Mouse (Mus musculus) midbrain, embryonic 11.5 days (tissue): ENCODE measurements around the gene Lgals1. TPM values are rescaled to one million over a fixed set of nuclear protein-coding genes. Genes with fewer than 3 reads are reported as not detected.

ENCODE experiments used
- ATAC-seq: fragments of 200-750 bp; cut with Nextera tagmentation; 2 replicates; pipeline ENCODE4 v1.8.0; 2017; ENCODE audit warnings: moderate TSS enrichment, moderate library complexity; ENCODE audit not compliant: low FRiP score
- DNase-seq: peaks from one replicate; pipeline ENCODE4 v3.0.0; 2015; ENCODE audit warnings: low spot score; ENCODE audit errors: missing footprints
- H3K27ac ChIP-seq: fragments of 300-500 bp; sonication (generic); 2 replicates; pipeline ENCODE4 v1.5.1; 2014; ENCODE audit warnings: low read depth, low read length
- H3K27me3 ChIP-seq: fragments of 300-500 bp; sonication (generic); 2 replicates; pipeline ENCODE4 v1.6.1; 2014; ENCODE audit warnings: mild to moderate bottlenecking, low read length, moderate library complexity, mixed read lengths; ENCODE audit not compliant: control insufficient read depth, insufficient read depth
- H3K36me3 ChIP-seq: fragments of 300-500 bp; sonication (generic); 2 replicates; pipeline ENCODE4 v1.6.1; 2014; ENCODE audit warnings: mild to moderate bottlenecking, low read length, moderate library complexity, mixed read lengths; ENCODE audit not compliant: control insufficient read depth, insufficient read depth
- H3K4me1 ChIP-seq: fragments of 300-500 bp; sonication (generic); 2 replicates; pipeline ENCODE4 v1.6.1; 2014; ENCODE audit warnings: low read length; ENCODE audit not compliant: control insufficient read depth, insufficient read depth
- H3K4me2 ChIP-seq: fragments of 300-500 bp; sonication (generic); 2 replicates; pipeline ENCODE4 v1.6.1; 2014; ENCODE audit warnings: mild to moderate bottlenecking, moderate library complexity
- H3K4me3 ChIP-seq: fragments of 300-500 bp; sonication (generic); 2 replicates; pipeline ENCODE4 v1.5.1; 2014; ENCODE audit warnings: low read depth, low read length
- H3K9ac ChIP-seq: fragments of 300-500 bp; sonication (generic); 2 replicates; pipeline ENCODE4 v1.6.1; 2014; ENCODE audit warnings: low read length
- H3K9me3 ChIP-seq: fragments of 300-500 bp; sonication (generic); 2 replicates; pipeline ENCODE4 v1.6.1; 2016; ENCODE audit warnings: low read length; ENCODE audit not compliant: control insufficient read depth
- WGBS: fragments of 180-500 bp; shearing (Covaris S2); extraction: QIAGEN DNeasy Blood & Tissue Kit; methylation state at CpG from one replicate; pipeline ENCODE4 v1.1.7; 2014; 5-methylcytosine and 5-hydroxymethylcytosine counted together
- polyA plus RNA-seq: library from polyadenylated mRNA; unstranded; fragments of >200 nt; fragmentation: Nextera tagmentation; extraction: Ambion mirVana; gene quantifications from 2 replicates; pipeline ENCODE4 v1.2.1, GENCODE M21; 2014

Lgals1 gene
- polyA plus RNA-seq, 1 experiment from 2014 or later = 382 TPM

- H3K4me1 ChIP-seq = peaks cover 17% of the 10 kb centered on the region
- no peak overlapping the region for H3K4me2 ChIP-seq
- no peaks in the 10 kb centered on the region for H3K36me3 ChIP-seq
- H3K27me3 ChIP-seq = peaks cover 9% of the 10 kb centered on the region
- no peak overlapping the region for H3K4me3 ChIP-seq
- ATAC-seq = 0 out of 2 replicates have a peak, but pooled peaks have one; percentile 7
- H3K9me3 ChIP-seq = no peaks in the 10 kb centered on the region
- 47% methylated on average over 8 of the region's 8 CpGs for WGBS
- DNase-seq = no peak
- peak overlapping the region; percentile 14; the same call in 1 of the 2 replicates for H3K9ac ChIP-seq
- H3K27ac ChIP-seq = no peak overlapping the region
These were observed 25.1 kb upstream of the Lgals1 start for GRCm38 (mm10) chr15:78901422-78901789.

GRCm38 (mm10) chr15:78903243-78903642, 23.3 kb upstream of the Lgals1 start:
- no peaks in the 10 kb centered on the region for H3K36me3 ChIP-seq
- 19% methylated on average over 2 of the region's 2 CpGs for WGBS
- no peaks in the 10 kb centered on the region for H3K9me3 ChIP-seq
- H3K27me3 ChIP-seq = peaks cover 9% of the 10 kb centered on the region
- H3K27ac ChIP-seq = no peak overlapping the region
- H3K4me3 ChIP-seq = no peak overlapping the region
- H3K4me2 ChIP-seq = no peak overlapping the region
- DNase-seq (peak; percentile 99), ATAC-seq (peak; percentile 62)
- H3K9ac ChIP-seq = no peak overlapping the region
- H3K4me1 ChIP-seq = peaks cover 17% of the 10 kb centered on the region

GRCm38 (mm10) chr15:78908399-78908798, 18.1 kb upstream of the Lgals1 start:
- Histone ChIP-seq H3K9ac (no peak overlapping the region), H3K9me3 (no peaks in the 10 kb centered on the region), H3K4me1 (no peaks in the 10 kb centered on the region; the same call in 1 of the 2 replicates), H3K27me3 (no peaks in the 10 kb centered on the region), H3K4me2 (no peak overlapping the region), H3K4me3 (no peak overlapping the region), H3K36me3 (no peaks in the 10 kb centered on the region), H3K27ac (no peak overlapping the region)
- 84% methylated on average over 7 of the region's 7 CpGs for WGBS
- ATAC-seq (no peak), DNase-seq (no peak)

- no peak overlapping the region for H3K4me3 ChIP-seq
- H3K9ac ChIP-seq = no peak overlapping the region
- no peaks in the 10 kb centered on the region for H3K9me3 ChIP-seq
- no peaks in the 10 kb centered on the region for H3K36me3 ChIP-seq
- DNase-seq (no peak), ATAC-seq (no peak)
- no peaks in the 10 kb centered on the region; the same call in 1 of the 2 replicates for H3K4me1 ChIP-seq
- H3K27me3 ChIP-seq = no peaks in the 10 kb centered on the region
- no peak overlapping the region for H3K4me2 ChIP-seq
- no peak overlapping the region for H3K27ac ChIP-seq
- WGBS = 92% methylated on average over 8 of the region's 8 CpGs
These were observed 17.5 kb upstream of the Lgals1 start for GRCm38 (mm10) chr15:78908982-78909381.

- DNase-seq (no peak), ATAC-seq (no peak)
- Histone ChIP-seq H3K27ac (no peak overlapping the region), H3K36me3 (no peaks in the 10 kb centered on the region), H3K4me3 (no peak overlapping the region), H3K27me3 (no peaks in the 10 kb centered on the region), H3K4me1 (peaks cover 23% of the 10 kb centered on the region), H3K9ac (no peak overlapping the region), H3K4me2 (no peak overlapping the region), H3K9me3 (no peaks in the 10 kb centered on the region)
- 33% methylated on average over 9 of the region's 9 CpGs for WGBS
These were observed 14.5 kb upstream of the Lgals1 start for GRCm38 (mm10) chr15:78912040-78912439.

GRCm38 (mm10) chr15:78913632-78914090, 12.9 kb upstream of the Lgals1 start, which contains the start of gene Pdxp:
Gene Pdxp (plus strand): TSS chr15:78913919.
- peak within 1 kb of the TSS; percentile 60 for H3K4me3 ChIP-seq
- DNase-seq (peak; percentile 99), ATAC-seq (peak; percentile 94)
- H3K9ac ChIP-seq = peak within 1 kb of the TSS; percentile 70
- H3K36me3 ChIP-seq = peaks cover 4% of the 10 kb centered on the region; the same call in 1 of the 2 replicates
- under 1% methylated on average over 51 of the region's 51 CpGs for WGBS
- H3K9me3 ChIP-seq = no peaks in the 10 kb centered on the region
- no peaks in the 10 kb centered on the region for H3K27me3 ChIP-seq
- H3K27ac ChIP-seq = peak within 1 kb of the TSS; percentile 84
- peak within 1 kb of the TSS; percentile 90 for H3K4me2 ChIP-seq
- H3K4me1 ChIP-seq = peaks cover 23% of the 10 kb centered on the region

- under 1% methylated on average over 87 of the region's 87 CpGs for WGBS
These were observed 12.3 kb upstream of the Lgals1 start for GRCm38 (mm10) chr15:78914091-78914822.

GRCm38 (mm10) chr15:78914823-78915659, 11.5 kb upstream of the Lgals1 start:
- Histone ChIP-seq H3K4me3 (peak overlapping the region; percentile 60), H3K4me1 (peaks cover 23% of the 10 kb centered on the region), H3K27me3 (no peaks in the 10 kb centered on the region), H3K9me3 (no peaks in the 10 kb centered on the region), H3K9ac (peak overlapping the region; percentile 70), H3K36me3 (peaks cover 4% of the 10 kb centered on the region; the same call in 1 of the 2 replicates), H3K27ac (no peak overlapping the region), H3K4me2 (peak overlapping the region; percentile 90)
- no peak for ATAC-seq
- peak; percentile 92 for DNase-seq
- WGBS = 51% methylated on average over 8 of the region's 8 CpGs

More at GRCm38 (mm10) chr15:78914091-78914822, 12.3 kb upstream of the Lgals1 start:
- H3K27me3 ChIP-seq = no peaks in the 10 kb centered on the region
- H3K27ac ChIP-seq = peak overlapping the region; percentile 84
- H3K9me3 ChIP-seq = no peaks in the 10 kb centered on the region
- H3K4me3 ChIP-seq = peak overlapping the region; percentile 60
- no peak for DNase-seq
- peaks cover 23% of the 10 kb centered on the region for H3K4me1 ChIP-seq
- H3K36me3 ChIP-seq = peaks cover 4% of the 10 kb centered on the region; the same call in 1 of the 2 replicates
- H3K9ac ChIP-seq = peak overlapping the region; percentile 70
- peak overlapping the region; percentile 90 for H3K4me2 ChIP-seq
- ATAC-seq = peak; percentile 70
